Mouse (Mus musculus) intestine, embryonic 16.5 days (tissue): ENCODE measurements around the gene Nr3c2. TPM values are rescaled to one million over a fixed set of nuclear protein-coding genes. Genes with fewer than 3 reads are reported as not detected.

Source experiments
- ATAC-seq: fragments of 200-750 bp; cut with Nextera tagmentation; 2 replicates; pipeline ENCODE4 v1.8.0; 2017; ENCODE audit warnings: moderate TSS enrichment, moderate library complexity
- H3K27ac ChIP-seq: fragments of 300-500 bp; sonication (generic); 2 replicates; pipeline ENCODE4 v1.5.1; 2014; ENCODE audit warnings: mild to moderate bottlenecking, low read length
- H3K27me3 ChIP-seq: fragments of 300-500 bp; sonication (generic); replicated peaks from 2 replicates; pipeline ENCODE4 v1.6.1; 2014; ENCODE audit warnings: low read length, control low read depth, mixed read lengths; ENCODE audit not compliant: control insufficient read depth, insufficient read depth
- H3K36me3 ChIP-seq: fragments of 300-500 bp; sonication (generic); 2 replicates; pipeline ENCODE4 v1.6.1; 2014; ENCODE audit warnings: low read length, control low read depth; ENCODE audit not compliant: control insufficient read depth, insufficient read depth
- H3K4me1 ChIP-seq: fragments of 300-500 bp; sonication (generic); 2 replicates; pipeline ENCODE4 v1.6.1; 2014; ENCODE audit warnings: low read length, control low read depth, mixed read lengths; ENCODE audit not compliant: control insufficient read depth, insufficient read depth
- H3K4me2 ChIP-seq: fragments of 300-500 bp; sonication (generic); 2 replicates; pipeline ENCODE4 v1.6.1; 2014; ENCODE audit warnings: low read depth, low read length, control low read depth
- H3K4me3 ChIP-seq: fragments of 300-500 bp; sonication (generic); 2 replicates; pipeline ENCODE4 v1.5.1; 2014; ENCODE audit warnings: mild to moderate bottlenecking, low read length
- H3K9ac ChIP-seq: fragments of 300-500 bp; sonication (generic); 2 replicates; pipeline ENCODE4 v1.6.1; 2014; ENCODE audit warnings: low read depth, low read length
- H3K9me3 ChIP-seq: fragments of 300-500 bp; sonication (generic); 2 replicates; pipeline ENCODE4 v1.6.1; 2016; ENCODE audit warnings: low read length, control low read depth; ENCODE audit not compliant: control insufficient read depth
- WGBS: fragments of 180-500 bp; shearing (Covaris S2); extraction: QIAGEN DNeasy Blood & Tissue Kit; methylation state at CpG from one replicate; pipeline ENCODE4 v1.1.7; 2014; 5-methylcytosine and 5-hydroxymethylcytosine counted together
- polyA plus RNA-seq: library from polyadenylated mRNA; unstranded; fragments of >200 nt; fragmentation: Nextera tagmentation; extraction: Ambion mirVana; gene quantifications from 2 replicates; pipeline ENCODE4 v1.2.1, GENCODE M21; 2015

The Nr3c2 gene
- polyA plus RNA-seq, 1 experiment from 2014 or later, result 4.0 TPM

GRCm38 (mm10) chr8:77170439-77170759 lies 271.2 kb downstream of the Nr3c2 start:
- H3K9me3 ChIP-seq, result no peaks in the 10 kb centered on the region
- no peak overlapping the region for H3K9ac ChIP-seq
- peak; percentile 60 for ATAC-seq
- H3K4me3 ChIP-seq, result no peak overlapping the region
- no peak overlapping the region for H3K4me2 ChIP-seq
- 83% methylated on average over 4 of the region's 4 CpGs for WGBS
- H3K4me1 ChIP-seq, result peaks cover 4% of the 10 kb centered on the region; the same call in 1 of the 2 replicates
- no peaks in the 10 kb centered on the region for H3K27me3 ChIP-seq
- no peaks in the 10 kb centered on the region for H3K36me3 ChIP-seq
- no peak overlapping the region for H3K27ac ChIP-seq

GRCm38 (mm10) chr8:77173075-77173657 lies 273.9 kb downstream of the Nr3c2 start:
- Histone ChIP-seq H3K27me3 (no peaks in the 10 kb centered on the region), H3K9ac (no peak overlapping the region), H3K4me3 (no peak overlapping the region), H3K36me3 (no peaks in the 10 kb centered on the region), H3K4me2 (no peak overlapping the region), H3K4me1 (peaks cover 4% of the 10 kb centered on the region; the same call in 1 of the 2 replicates), H3K9me3 (no peaks in the 10 kb centered on the region), H3K27ac (no peak overlapping the region)
- WGBS, result 63% methylated on average over 12 of the region's 12 CpGs
- no peak for ATAC-seq

- H3K27me3 ChIP-seq, result no peaks in the 10 kb centered on the region
- 40% methylated on average over 3 of the region's 3 CpGs for WGBS
- H3K4me1 ChIP-seq, result peaks cover 4% of the 10 kb centered on the region; the same call in 1 of the 2 replicates
- H3K4me2 ChIP-seq, result no peak overlapping the region
- H3K9me3 ChIP-seq, result no peaks in the 10 kb centered on the region
- no peak overlapping the region for H3K27ac ChIP-seq
- ATAC-seq, result no peak
- H3K36me3 ChIP-seq, result no peaks in the 10 kb centered on the region
- no peak overlapping the region for H3K9ac ChIP-seq
- H3K4me3 ChIP-seq, result no peak overlapping the region
Measured at GRCm38 (mm10) chr8:77173736-77174135, 274.5 kb downstream of the Nr3c2 start.

GRCm38 (mm10) chr8:77175471-77175870 lies 276.2 kb downstream of the Nr3c2 start:
- Histone ChIP-seq H3K4me2 (no peak overlapping the region), H3K27ac (no peak overlapping the region), H3K4me3 (no peak overlapping the region), H3K4me1 (no peaks in the 10 kb centered on the region), H3K36me3 (no peaks in the 10 kb centered on the region), H3K9me3 (no peaks in the 10 kb centered on the region), H3K27me3 (no peaks in the 10 kb centered on the region), H3K9ac (no peak overlapping the region)
- ATAC-seq, result no peak
- 85% methylated on average over 4 of the region's 4 CpGs for WGBS

GRCm38 (mm10) chr8:77176343-77176742 lies 277.1 kb downstream of the Nr3c2 start:
- no peak for ATAC-seq
- 90% methylated on average over 4 of the region's 4 CpGs for WGBS

GRCm38 (mm10) chr8:77185816-77186215 lies 286.6 kb downstream of the Nr3c2 start:
- no peak for ATAC-seq
- WGBS, result 94% methylated on average over 28 of the region's 28 CpGs
- no peaks in the 10 kb centered on the region for H3K36me3 ChIP-seq
- no peak overlapping the region for H3K4me2 ChIP-seq
- no peaks in the 10 kb centered on the region for H3K4me1 ChIP-seq
- no peaks in the 10 kb centered on the region for H3K27me3 ChIP-seq
- H3K9ac ChIP-seq, result no peak overlapping the region
- no peak overlapping the region for H3K4me3 ChIP-seq
- H3K9me3 ChIP-seq, result no peaks in the 10 kb centered on the region
- H3K27ac ChIP-seq, result no peak overlapping the region

More at GRCm38 (mm10) chr8:77176343-77176742, 277.1 kb downstream of the Nr3c2 start:
- Histone ChIP-seq H3K36me3 (no peaks in the 10 kb centered on the region), H3K9ac (no peak overlapping the region), H3K27me3 (no peaks in the 10 kb centered on the region), H3K4me1 (no peaks in the 10 kb centered on the region), H3K4me3 (no peak overlapping the region), H3K4me2 (no peak overlapping the region), H3K27ac (no peak overlapping the region), H3K9me3 (no peaks in the 10 kb centered on the region)

- no peak overlapping the region for H3K27ac ChIP-seq
- no peaks in the 10 kb centered on the region for H3K9me3 ChIP-seq
- 75% methylated on average over 9 of the region's 9 CpGs for WGBS
- no peak overlapping the region for H3K9ac ChIP-seq
- no peaks in the 10 kb centered on the region for H3K4me1 ChIP-seq
- no peaks in the 10 kb centered on the region for H3K36me3 ChIP-seq
- no peak overlapping the region for H3K4me2 ChIP-seq
- no peaks in the 10 kb centered on the region for H3K27me3 ChIP-seq
- no peak overlapping the region for H3K4me3 ChIP-seq
- no peak for ATAC-seq
Measured at GRCm38 (mm10) chr8:77186914-77187536, 287.8 kb downstream of the Nr3c2 start.

GRCm38 (mm10) chr8:77187748-77188147 lies 288.5 kb downstream of the Nr3c2 start:
- H3K4me2 ChIP-seq, result no peak overlapping the region
- 53% methylated on average over 9 of the region's 9 CpGs for WGBS
- no peaks in the 10 kb centered on the region for H3K4me1 ChIP-seq
- H3K4me3 ChIP-seq, result no peak overlapping the region
- no peak for ATAC-seq
- H3K36me3 ChIP-seq, result no peaks in the 10 kb centered on the region
- no peak overlapping the region for H3K9ac ChIP-seq
- no peaks in the 10 kb centered on the region for H3K27me3 ChIP-seq
- no peaks in the 10 kb centered on the region for H3K9me3 ChIP-seq
- no peak overlapping the region for H3K27ac ChIP-seq

GRCm38 (mm10) chr8:77188298-77188697 lies 289.1 kb downstream of the Nr3c2 start:
- Histone ChIP-seq H3K4me1 (no peaks in the 10 kb centered on the region), H3K9ac (no peak overlapping the region), H3K4me3 (no peak overlapping the region), H3K9me3 (peaks cover 4% of the 10 kb centered on the region; the same call in 1 of the 2 replicates), H3K4me2 (no peak overlapping the region), H3K27ac (no peak overlapping the region), H3K27me3 (no peaks in the 10 kb centered on the region), H3K36me3 (no peaks in the 10 kb centered on the region)
- 53% methylated on average over 4 of the region's 4 CpGs for WGBS
- no peak for ATAC-seq

- Histone ChIP-seq H3K9ac (no peak overlapping the region), H3K4me2 (no peak overlapping the region), H3K27ac (no peak overlapping the region), H3K36me3 (no peaks in the 10 kb centered on the region), H3K9me3 (peaks cover 4% of the 10 kb centered on the region; the same call in 1 of the 2 replicates), H3K27me3 (no peaks in the 10 kb centered on the region), H3K4me3 (no peak overlapping the region), H3K4me1 (no peaks in the 10 kb centered on the region)
- 73% methylated on average over 9 of the region's 9 CpGs for WGBS
- ATAC-seq, result no peak
Measured at GRCm38 (mm10) chr8:77189318-77189717, 290.1 kb downstream of the Nr3c2 start.
